Mouse (Mus musculus) lung, postnatal 14 days (tissue): ENCODE measurements around the gene Smg6.

Experiments used
- DNase-seq: peaks from one replicate; pipeline ENCODE4 v3.0.0; 2021

Smg6 gene

GRCm38 (mm10) chr11:75051239-75051638 is 125.6 kb downstream of the Smg6 start:
- no peak for DNase-seq

- peak; percentile 55 for DNase-seq
These were observed 126.3 kb downstream of the Smg6 start for GRCm38 (mm10) chr11:75051712-75052550.

- DNase-seq, result no peak
These were observed 127.4 kb downstream of the Smg6 start for GRCm38 (mm10) chr11:75053020-75053419.

- DNase-seq, result no peak
These were observed 128.1 kb downstream of the Smg6 start for GRCm38 (mm10) chr11:75053722-75054121.

- DNase-seq, result peak; percentile 50
These were observed 128.7 kb downstream of the Smg6 start for GRCm38 (mm10) chr11:75054184-75054877.

- no peak for DNase-seq
These were observed 129.2 kb downstream of the Smg6 start for GRCm38 (mm10) chr11:75054878-75055214.

GRCm38 (mm10) chr11:75062650-75063049 is 137.0 kb downstream of the Smg6 start:
- DNase-seq, result no peak

- DNase-seq, result no peak
These were observed 138.6 kb downstream of the Smg6 start for GRCm38 (mm10) chr11:75064266-75064665.

GRCm38 (mm10) chr11:75071352-75071751 is 145.7 kb downstream of the Smg6 start:
- DNase-seq, result no peak

GRCm38 (mm10) chr11:75072932-75073625 is 147.5 kb downstream of the Smg6 start:
- DNase-seq, result no peak

- DNase-seq, result no peak
These were observed 148.1 kb downstream of the Smg6 start for GRCm38 (mm10) chr11:75073696-75074095.

- no peak for DNase-seq
These were observed 148.9 kb downstream of the Smg6 start for GRCm38 (mm10) chr11:75074543-75074942.

GRCm38 (mm10) chr11:75078616-75079015 is 153.0 kb downstream of the Smg6 start:
- no peak for DNase-seq

- DNase-seq, result no peak
These were observed 157.4 kb downstream of the Smg6 start for GRCm38 (mm10) chr11:75083031-75083430.

GRCm38 (mm10) chr11:75092159-75092558 is 166.5 kb downstream of the Smg6 start:
- DNase-seq, result peak; percentile 61

GRCm38 (mm10) chr11:75092656-75093055 is 167.0 kb downstream of the Smg6 start:
- DNase-seq, result peak; percentile 54

- no peak for DNase-seq
These were observed 169.1 kb downstream of the Smg6 start for GRCm38 (mm10) chr11:75094759-75095158.

- no peak for DNase-seq
These were observed 177.2 kb downstream of the Smg6 start for GRCm38 (mm10) chr11:75102763-75103339.

GRCm38 (mm10) chr11:75106614-75107013 is 181.0 kb downstream of the Smg6 start:
- DNase-seq, result no peak

- DNase-seq, result no peak
These were observed 183.3 kb downstream of the Smg6 start for GRCm38 (mm10) chr11:75108909-75109308.

GRCm38 (mm10) chr11:75116379-75116778 is 190.8 kb downstream of the Smg6 start:
- DNase-seq, result no peak

- DNase-seq, result no peak
These were observed 192.5 kb downstream of the Smg6 start for GRCm38 (mm10) chr11:75118141-75118540.

- DNase-seq, result no peak
These were observed 193.7 kb downstream of the Smg6 start for GRCm38 (mm10) chr11:75119298-75119697.
